Mouse (Mus musculus): ENCODE data around the gene Plcl2. TPM values are rescaled to one million over a fixed set of nuclear protein-coding genes. Genes with fewer than 3 reads are reported as not detected.
"Not testable (repeated sequence)": the region's sequence is repeated elsewhere in the genome, so short reads cannot be mapped to it uniquely, and the experiment has no call there.

Plcl2 gene
- polyA plus RNA-seq, 1 experiment, result 4.3 TPM

DNA sequence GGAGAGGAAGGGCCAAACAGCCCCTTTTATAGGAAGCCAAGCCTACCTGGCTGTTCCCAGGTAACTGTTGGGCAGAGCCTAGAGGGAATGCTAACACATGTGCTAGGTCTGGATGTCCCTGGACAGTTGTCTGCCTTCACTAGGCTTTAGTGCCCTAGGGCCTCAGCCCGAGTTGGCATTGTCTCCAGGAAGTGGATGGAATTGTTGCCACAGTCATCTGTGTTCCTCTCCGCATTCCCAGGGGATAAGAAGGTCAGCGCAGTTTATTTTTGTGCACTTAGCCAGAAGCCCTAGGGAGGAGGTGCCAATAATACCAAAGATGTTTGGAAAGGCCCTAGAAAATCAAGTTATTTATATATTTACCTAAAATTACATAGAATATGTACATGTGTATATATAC is 173.5 kb downstream of the Plcl2 start:
- TF ChIP-seq MYOG (IDR thresholded peaks at IDR 0.05; ENCODE audit: control insufficient read depth, extremely low read depth, insufficient read length) (no peak), USF1 (IDR thresholded peaks at IDR 0.05; ENCODE audit: low read depth) (no peak), MYOD1 (IDR thresholded peaks at IDR 0.05; ENCODE audit: control insufficient read depth, insufficient read length, low read depth) (no peak), MAX (IDR thresholded peaks at IDR 0.05) (no peak), FOSL1 (IDR thresholded peaks at IDR 0.05; ENCODE audit: insufficient read depth, low read length, poor library complexity, severe bottlenecking) (no peak), CTCF (IDR thresholded peaks at IDR 0.05; ENCODE audit: control insufficient read depth, insufficient read depth, insufficient read length) (no peak), CEBPB (IDR thresholded peaks at IDR 0.05; ENCODE audit: low read depth) (no peak)
- Histone ChIP-seq H3ac (ENCODE audit: control insufficient read depth, insufficient read length, low read depth) (no peak overlapping the region), H3K4me3 (ENCODE audit: insufficient read depth, poor library complexity, severe bottlenecking) (no peak overlapping the region), H3K79me2 (ENCODE audit: control insufficient read depth, insufficient read depth) (no peaks in the 10 kb centered on the region), H3K79me3 (ENCODE audit: low read depth) (no peaks in the 10 kb centered on the region), H3K27me3 (ENCODE audit: control insufficient read depth, insufficient read depth, insufficient read length) (no peaks in the 10 kb centered on the region), H3K36me3 (ENCODE audit: control insufficient read depth, insufficient read depth) (no peaks in the 10 kb centered on the region)

DNA sequence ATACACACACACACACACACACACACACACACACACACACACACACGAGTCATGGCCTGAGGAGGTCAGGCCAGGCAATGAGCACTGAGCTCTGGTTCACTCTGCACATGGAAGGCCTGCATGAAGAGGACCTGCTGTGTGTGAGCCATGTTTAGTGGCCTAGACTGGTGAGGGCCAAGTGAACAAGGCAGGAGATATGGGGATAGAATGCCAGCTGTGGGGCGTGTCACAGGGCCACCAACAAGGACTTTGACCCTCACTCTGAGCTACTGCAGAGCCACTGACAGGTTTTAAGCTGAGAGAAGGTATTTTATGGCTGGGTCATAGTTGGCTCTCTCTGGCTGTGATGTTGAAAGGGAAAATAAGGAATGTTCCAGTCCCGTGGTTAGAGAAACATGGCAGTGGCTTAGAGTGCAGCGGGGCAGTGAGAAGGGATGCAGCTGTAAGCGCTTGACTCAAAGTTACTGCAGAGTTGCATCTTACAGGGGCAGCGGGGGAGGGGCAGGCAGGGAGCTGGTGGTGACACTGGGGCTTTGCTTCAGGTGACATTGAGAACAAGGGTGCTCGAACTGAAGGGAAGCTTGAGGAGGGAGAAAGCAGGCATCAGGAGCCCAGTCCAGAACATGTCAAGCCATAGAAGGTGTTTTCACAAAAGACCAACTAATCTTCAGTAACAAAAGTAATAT is 175.9 kb downstream of the Plcl2 start:
- H3K36me3 ChIP-seq (ENCODE audit: control insufficient read depth, insufficient read depth), result no peaks in the 10 kb centered on the region

DNA sequence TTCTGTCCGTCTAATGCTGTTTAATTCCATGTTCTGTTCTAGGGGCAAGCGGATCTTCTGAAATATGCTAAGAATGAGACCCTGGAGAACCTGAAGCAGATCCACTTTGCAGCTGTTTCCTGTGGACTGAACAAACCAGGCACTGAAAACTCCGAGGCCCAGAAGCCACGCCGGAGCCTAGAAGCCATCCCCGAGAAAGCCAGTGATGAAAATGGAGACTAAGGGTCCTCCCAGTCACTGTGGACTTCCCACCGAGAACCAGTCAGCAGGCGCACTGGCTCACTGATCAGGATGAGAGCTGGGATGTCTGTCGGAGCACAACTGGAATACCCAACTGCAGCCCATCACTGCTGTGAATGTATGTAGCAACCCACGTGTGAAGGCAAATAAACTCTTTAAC is 178.5 kb downstream of the Plcl2 start:
- no peak overlapping the region for H3K4me3 ChIP-seq (ENCODE audit: insufficient read depth, poor library complexity, severe bottlenecking)
- H3ac ChIP-seq (ENCODE audit: control insufficient read depth, insufficient read length, low read depth), result no peak overlapping the region
- no peaks in the 10 kb centered on the region for H3K79me2 ChIP-seq (ENCODE audit: control insufficient read depth, insufficient read depth)
- H3K27me3 ChIP-seq (ENCODE audit: control insufficient read depth, insufficient read depth, insufficient read length), result no peaks in the 10 kb centered on the region
- no peaks in the 10 kb centered on the region for H3K36me3 ChIP-seq (ENCODE audit: control insufficient read depth, insufficient read depth)
- H3K79me3 ChIP-seq (ENCODE audit: low read depth), result no peaks in the 10 kb centered on the region
- no peak for TF ChIP-seq CTCF (IDR thresholded peaks at IDR 0.05; ENCODE audit: control insufficient read depth, insufficient read depth, insufficient read length)
- no peak for TF ChIP-seq MAX (IDR thresholded peaks at IDR 0.05)
- TF ChIP-seq MYOG (IDR thresholded peaks at IDR 0.05; ENCODE audit: control insufficient read depth, extremely low read depth, insufficient read length), result no peak
- no peak for TF ChIP-seq USF1 (IDR thresholded peaks at IDR 0.05; ENCODE audit: low read depth)
- TF ChIP-seq FOSL1 (IDR thresholded peaks at IDR 0.05; ENCODE audit: insufficient read depth, low read length, poor library complexity, severe bottlenecking), result no peak
- no peak for TF ChIP-seq CEBPB (IDR thresholded peaks at IDR 0.05; ENCODE audit: low read depth)
- no peak for TF ChIP-seq MYOD1 (IDR thresholded peaks at IDR 0.05; ENCODE audit: control insufficient read depth, insufficient read length, low read depth)

More for the DNA sequence above, 175.9 kb downstream of the Plcl2 start:
- Histone ChIP-seq H3K27me3 (ENCODE audit: control insufficient read depth, insufficient read depth, insufficient read length) (no peaks in the 10 kb centered on the region), H3ac (ENCODE audit: control insufficient read depth, insufficient read length, low read depth) (no peak overlapping the region), H3K79me3 (ENCODE audit: low read depth) (no peaks in the 10 kb centered on the region), H3K79me2 (ENCODE audit: control insufficient read depth, insufficient read depth) (no peaks in the 10 kb centered on the region), H3K4me3 (ENCODE audit: insufficient read depth, poor library complexity, severe bottlenecking) (no peak overlapping the region)
- TF ChIP-seq MYOG (IDR thresholded peaks at IDR 0.05; ENCODE audit: control insufficient read depth, extremely low read depth, insufficient read length) (no peak), MYOD1 (IDR thresholded peaks at IDR 0.05; ENCODE audit: control insufficient read depth, insufficient read length, low read depth) (no peak), CTCF (IDR thresholded peaks at IDR 0.05; ENCODE audit: control insufficient read depth, insufficient read depth, insufficient read length) (no peak), MAX (IDR thresholded peaks at IDR 0.05) (no peak), CEBPB (IDR thresholded peaks at IDR 0.05; ENCODE audit: low read depth) (no peak), FOSL1 (IDR thresholded peaks at IDR 0.05; ENCODE audit: insufficient read depth, low read length, poor library complexity, severe bottlenecking) (no peak), USF1 (IDR thresholded peaks at IDR 0.05; ENCODE audit: low read depth) (no peak)

DNA sequence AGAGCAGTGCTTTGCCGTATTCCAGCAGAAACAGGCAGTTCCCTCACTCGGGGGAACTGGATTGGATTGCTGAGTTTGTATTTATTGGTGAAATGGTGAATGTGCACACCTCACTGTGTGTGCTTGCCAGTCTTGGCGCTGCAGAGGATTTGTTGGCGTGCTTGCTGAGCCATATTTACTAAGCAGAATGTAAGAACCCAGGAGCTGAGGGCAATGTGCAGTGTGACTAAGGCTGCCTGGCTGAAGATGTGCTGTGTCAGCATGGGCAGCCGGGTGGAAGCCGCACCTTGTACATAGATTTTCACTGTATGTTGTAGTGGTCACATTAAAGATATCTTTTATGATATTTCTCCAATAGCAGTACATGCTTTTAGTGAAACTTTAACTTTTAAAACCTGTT is 178.9 kb downstream of the Plcl2 start:
- Histone ChIP-seq H3ac (ENCODE audit: control insufficient read depth, insufficient read length, low read depth) (no peak overlapping the region), H3K79me3 (ENCODE audit: low read depth) (no peaks in the 10 kb centered on the region), H3K36me3 (ENCODE audit: control insufficient read depth, insufficient read depth) (no peaks in the 10 kb centered on the region), H3K79me2 (ENCODE audit: control insufficient read depth, insufficient read depth) (no peaks in the 10 kb centered on the region), H3K27me3 (ENCODE audit: control insufficient read depth, insufficient read depth, insufficient read length) (no peaks in the 10 kb centered on the region), H3K4me3 (ENCODE audit: insufficient read depth, poor library complexity, severe bottlenecking) (no peak overlapping the region)
- TF ChIP-seq MYOG (IDR thresholded peaks at IDR 0.05; ENCODE audit: control insufficient read depth, extremely low read depth, insufficient read length) (no peak), CTCF (IDR thresholded peaks at IDR 0.05; ENCODE audit: control insufficient read depth, insufficient read depth, insufficient read length) (no peak), FOSL1 (IDR thresholded peaks at IDR 0.05; ENCODE audit: insufficient read depth, low read length, poor library complexity, severe bottlenecking) (no peak), MYOD1 (IDR thresholded peaks at IDR 0.05; ENCODE audit: control insufficient read depth, insufficient read length, low read depth) (no peak), USF1 (IDR thresholded peaks at IDR 0.05; ENCODE audit: low read depth) (no peak), MAX (IDR thresholded peaks at IDR 0.05) (no peak), CEBPB (IDR thresholded peaks at IDR 0.05; ENCODE audit: low read depth) (no peak)

DNA sequence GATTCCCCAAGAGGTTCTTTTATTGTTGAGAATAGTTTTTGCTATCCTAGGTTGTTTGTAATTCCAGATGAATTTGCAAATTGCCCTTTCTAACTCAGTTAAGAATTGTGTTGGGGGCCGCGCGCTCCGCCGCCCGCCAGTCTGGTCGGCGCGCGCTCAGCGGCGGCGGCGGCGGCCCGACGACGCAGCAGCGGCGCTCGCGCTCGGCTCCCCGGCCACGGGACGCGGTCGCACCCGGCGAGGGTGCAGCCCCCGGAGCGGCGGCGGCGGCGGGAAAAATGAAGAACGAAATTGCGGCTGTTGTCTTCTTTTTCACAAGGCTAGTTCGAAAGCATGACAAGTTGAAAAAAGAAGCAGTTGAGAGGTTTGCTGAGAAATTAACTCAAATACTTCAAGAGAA is 189.2 kb downstream of the Plcl2 start:
- not testable (repeated sequence) for H3ac ChIP-seq (ENCODE audit: control insufficient read depth, insufficient read length, low read depth); H3K79me3 ChIP-seq (ENCODE audit: low read depth); H3K79me2 ChIP-seq (ENCODE audit: control insufficient read depth, insufficient read depth); H3K27me3 ChIP-seq (ENCODE audit: control insufficient read depth, insufficient read depth, insufficient read length); H3K36me3 ChIP-seq (ENCODE audit: control insufficient read depth, insufficient read depth); H3K4me3 ChIP-seq (ENCODE audit: insufficient read depth, poor library complexity, severe bottlenecking)

Measured in C2C12 (cell line).